Mouse (Mus musculus) cerebellum, adult 2 months (tissue): Measurements from ENCODE around the gene Fam185a. TPM values are rescaled to one million over a fixed set of nuclear protein-coding genes. Genes with fewer than 3 reads are reported as not detected.
A peak's percentile ranks its signal among the peaks of the same experiment; 100 is the strongest.

ENCODE experiments used
- DNase-seq, 2 experiments: peaks; one replicate each; pipeline ENCODE4 v3.0.0; 2021
- H3K27ac ChIP-seq: fragments of 200-500 bp; 2 replicates; pipeline ENCODE4 v1.5.1; 2012; ENCODE audit warnings: low read length, control low read depth, inconsistent platforms; ENCODE audit not compliant: insufficient read depth
- H3K27me3 ChIP-seq: fragments of 200-500 bp; 2 replicates; pipeline ENCODE4 v1.6.1; 2012; ENCODE audit warnings: inconsistent platforms, mild to moderate bottlenecking, low read length, moderate library complexity; ENCODE audit not compliant: control insufficient read depth, insufficient read depth
- H3K4me1 ChIP-seq: fragments of 200-500 bp; 2 replicates; pipeline ENCODE4 v1.6.1; 2011; ENCODE audit warnings: low read length; ENCODE audit not compliant: control insufficient read depth, insufficient read depth
- H3K4me3 ChIP-seq: fragments of 200-500 bp; replicated peaks from 2 replicates; pipeline ENCODE3; 2011; ENCODE audit warnings: mild to moderate bottlenecking, low read depth, low read length, control low read depth; ENCODE audit not compliant: insufficient read depth
- CTCF ChIP-seq: fragments of 200-500 bp; IDR thresholded peaks from 2 replicates; pipeline ENCODE4 v1.5.1; 2011; ENCODE audit warnings: low read depth, mild to moderate bottlenecking, control low read depth, low read length, moderate library complexity, borderline replicate concordance; ENCODE audit not compliant: insufficient read depth
- POLR2A ChIP-seq: fragments of 200-500 bp; IDR thresholded peaks from 2 replicates; pipeline ENCODE4 v1.6.1; 2011; ENCODE audit warnings: low read length, control low read depth, borderline replicate concordance; ENCODE audit not compliant: insufficient read depth
- WGBS: fragments of 180-500 bp; shearing (Covaris S2); methylation state at CpG from one replicate; pipeline ENCODE4 v1.1.7; 2018; 5-methylcytosine and 5-hydroxymethylcytosine counted together
- polyA plus RNA-seq: library from polyadenylated mRNA; depleted of rRNA; stranded (reverse); fragments of >200 nt; gene quantifications from 2 replicates; pipeline ENCODE4 v1.2.3, GENCODE M21; 2012

The Fam185a gene
- polyA plus RNA-seq, 1 experiment, result 8.0 TPM

- 92% methylated on average over 8 of the region's 8 CpGs for WGBS
- TF ChIP-seq POLR2A, result no peak
- no peak for TF ChIP-seq CTCF
These were observed 58.5 kb downstream of the Fam185a start for GRCm38 (mm10) chr5:21483275-21483674.

GRCm38 (mm10) chr5:21485197-21485829, 60.6 kb downstream of the Fam185a start:
- TF ChIP-seq CTCF, result no peak
- TF ChIP-seq POLR2A, result no peak
- H3K27ac ChIP-seq, result no peak overlapping the region
- no peaks in the 10 kb centered on the region for H3K27me3 ChIP-seq
- H3K4me1 ChIP-seq, result peaks cover 3% of the 10 kb centered on the region; the same call in 1 of the 2 replicates
- DNase-seq, result no peak
- no peak overlapping the region for H3K4me3 ChIP-seq
- WGBS, result 90% methylated on average over 8 of the region's 8 CpGs

More at GRCm38 (mm10) chr5:21483275-21483674, 58.5 kb downstream of the Fam185a start:
- no peak for DNase-seq
- no peak overlapping the region for H3K27ac ChIP-seq
- H3K4me1 ChIP-seq, result peaks cover 3% of the 10 kb centered on the region; the same call in 1 of the 2 replicates
- H3K27me3 ChIP-seq, result no peaks in the 10 kb centered on the region
- no peak overlapping the region for H3K4me3 ChIP-seq

- 60% methylated on average over 5 of the region's 5 CpGs for WGBS
- no peak for DNase-seq
- H3K27me3 ChIP-seq, result no peaks in the 10 kb centered on the region
- no peak overlapping the region for H3K4me3 ChIP-seq
- no peak overlapping the region for H3K27ac ChIP-seq
- no peak for TF ChIP-seq POLR2A
- TF ChIP-seq CTCF, result no peak
- H3K4me1 ChIP-seq, result peaks cover 3% of the 10 kb centered on the region; the same call in 1 of the 2 replicates
These were observed 62.0 kb downstream of the Fam185a start for GRCm38 (mm10) chr5:21486798-21487197.

GRCm38 (mm10) chr5:21487306-21487705, 62.5 kb downstream of the Fam185a start:
- TF ChIP-seq CTCF, result no peak
- no peak for TF ChIP-seq POLR2A
- peak in 1 of 2 experiments; percentile 31 for DNase-seq
- Histone ChIP-seq H3K27me3 (no peaks in the 10 kb centered on the region), H3K27ac (no peak overlapping the region), H3K4me1 (peaks cover 3% of the 10 kb centered on the region; the same call in 1 of the 2 replicates), H3K4me3 (no peak overlapping the region)
- WGBS, result 28% methylated on average over 3 of the region's 3 CpGs

GRCm38 (mm10) chr5:21487716-21488115, 63.0 kb downstream of the Fam185a start:
- peaks cover 3% of the 10 kb centered on the region; the same call in 1 of the 2 replicates for H3K4me1 ChIP-seq
- peak; percentile 75 to 89 for DNase-seq
- no peak overlapping the region for H3K27ac ChIP-seq
- no peak overlapping the region for H3K4me3 ChIP-seq
- whole genome bisulfite sequencing, result 9% methylated on average over 3 of the region's 3 CpGs
- H3K27me3 ChIP-seq, result no peaks in the 10 kb centered on the region
- TF ChIP-seq POLR2A, result no peak
- TF ChIP-seq CTCF, result no peak

- H3K4me3 ChIP-seq, result no peak overlapping the region
- no peak for TF ChIP-seq CTCF
- no peak for TF ChIP-seq POLR2A
- H3K27ac ChIP-seq, result no peak overlapping the region
- 69% methylated on average over 5 of the region's 5 CpGs for WGBS
- no peaks in the 10 kb centered on the region for H3K27me3 ChIP-seq
- DNase-seq, result peak; percentile 19 to 30
- H3K4me1 ChIP-seq, result peaks cover 3% of the 10 kb centered on the region; the same call in 1 of the 2 replicates
These were observed 63.7 kb downstream of the Fam185a start for GRCm38 (mm10) chr5:21488506-21488905.

- no peak overlapping the region for H3K27ac ChIP-seq
- H3K4me1 ChIP-seq, result peaks cover 3% of the 10 kb centered on the region; the same call in 1 of the 2 replicates
- no peak for DNase-seq
- H3K4me3 ChIP-seq, result no peak overlapping the region
- TF ChIP-seq POLR2A, result no peak
- no peak for TF ChIP-seq CTCF
- no peaks in the 10 kb centered on the region for H3K27me3 ChIP-seq
- WGBS, result 57% methylated on average over 4 of the region's 4 CpGs
These were observed 64.4 kb downstream of the Fam185a start for GRCm38 (mm10) chr5:21489135-21489534.

- DNase-seq, result no peak
- peaks cover 3% of the 10 kb centered on the region; the same call in 1 of the 2 replicates for H3K4me1 ChIP-seq
- H3K27me3 ChIP-seq, result no peaks in the 10 kb centered on the region
- H3K4me3 ChIP-seq, result no peak overlapping the region
- 64% methylated on average over 2 of the region's 2 CpGs for WGBS
- TF ChIP-seq CTCF, result no peak
- TF ChIP-seq POLR2A, result no peak
- H3K27ac ChIP-seq, result no peak overlapping the region
These were observed 66.7 kb downstream of the Fam185a start for GRCm38 (mm10) chr5:21491469-21491868.
